Mouse (Mus musculus) myocyte (in vitro differentiated cells): Measurements from ENCODE around the gene Card9.

ENCODE experiments used
- CEBPB ChIP-seq: IDR thresholded peaks from 2 replicates; pipeline ENCODE4 v1.6.1; 2011; ENCODE audit warnings: mild to moderate bottlenecking, moderate library complexity; ENCODE audit not compliant: poor library complexity, insufficient read depth, severe bottlenecking
- E2F4 ChIP-seq: IDR thresholded peaks from one replicate; pipeline ENCODE4 v1.6.1; 2011; ENCODE audit warnings: mild to moderate bottlenecking, control low read depth, moderate library complexity; ENCODE audit not compliant: insufficient read depth
- POLR2A ChIP-seq: IDR thresholded peaks from one replicate; pipeline ENCODE4 v1.6.1; 2011; ENCODE audit warnings: low read depth, mild to moderate bottlenecking, control low read depth, moderate library complexity; ENCODE audit not compliant: insufficient read length
- TCF12 ChIP-seq: IDR thresholded peaks from one replicate; pipeline ENCODE4 v1.6.1; 2011; ENCODE audit warnings: mild to moderate bottlenecking, control low read depth; ENCODE audit not compliant: poor library complexity, insufficient read depth, severe bottlenecking

DNA sequence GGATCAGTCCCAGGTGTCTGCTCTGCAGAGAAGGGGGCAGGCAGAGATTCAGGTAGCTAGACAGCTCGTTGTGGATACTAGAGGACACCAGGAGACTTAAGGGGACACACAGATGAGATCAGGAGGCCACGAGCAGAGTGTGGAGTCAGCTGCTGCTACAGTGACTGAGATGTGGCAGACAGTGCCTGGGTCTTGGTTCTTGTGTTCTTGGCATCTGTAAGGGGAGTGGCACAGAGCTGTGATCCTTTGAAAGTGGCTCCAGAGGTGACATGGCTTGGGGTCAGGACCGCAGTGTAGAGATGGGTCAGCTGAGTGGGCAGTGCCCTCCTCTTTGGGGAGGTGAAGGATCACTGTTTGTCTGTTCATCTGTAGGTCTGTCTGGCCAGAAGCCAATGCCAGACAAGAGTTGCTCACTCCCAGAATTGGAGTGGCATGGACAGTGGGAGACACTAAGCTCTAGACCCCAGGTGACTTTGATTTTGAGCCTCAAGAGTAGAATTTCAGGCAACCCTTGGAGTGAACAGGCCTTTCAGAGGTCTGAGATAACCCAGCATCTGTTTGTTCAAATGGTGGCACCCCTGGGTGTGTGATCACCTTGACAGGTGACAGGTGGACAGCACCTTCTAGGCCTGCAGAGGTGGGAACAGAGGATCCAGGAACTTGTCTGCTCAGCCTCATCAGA is 42.6 kb downstream of the Card9 start:
- no peak for TF ChIP-seq POLR2A
- no peak for TF ChIP-seq TCF12
- TF ChIP-seq E2F4, result no peak
- TF ChIP-seq CEBPB, result no peak
